Mouse (Mus musculus): Measurements from ENCODE around the gene Panx1.

The Panx1 gene

GRCm38 (mm10) chr9:14970211-14970610 lies 75.1 kb downstream of the Panx1 start:
- DNase-seq = no peak

- no peak for DNase-seq
Measured at GRCm38 (mm10) chr9:14967598-14967997, 77.7 kb downstream of the Panx1 start.

- no peak for DNase-seq
Measured at GRCm38 (mm10) chr9:14966787-14967186, 78.5 kb downstream of the Panx1 start.

GRCm38 (mm10) chr9:14965368-14965767 lies 79.9 kb downstream of the Panx1 start:
- no peak for DNase-seq

GRCm38 (mm10) chr9:14962769-14963168 lies 82.5 kb downstream of the Panx1 start:
- no peak for DNase-seq

GRCm38 (mm10) chr9:14954659-14955058 lies 90.6 kb downstream of the Panx1 start:
- DNase-seq = no peak

All from kidney, adult 9 months (tissue).